Mouse (Mus musculus) gastrocnemius, postnatal 14 days (tissue): ENCODE measurements around the gene Obp2b. TPM values are rescaled to one million over a fixed set of nuclear protein-coding genes. Genes with fewer than 3 reads are reported as not detected.
"Not testable (repeated sequence)": the region's sequence is repeated elsewhere in the genome, so short reads cannot be mapped to it uniquely, and the experiment has no call there.

ENCODE experiments used
- DNase-seq: peaks from one replicate; pipeline ENCODE4 v3.0.0; 2021; ENCODE audit warnings: mixed read lengths
- intact Hi-C: fragments of 180-260 bp; cut with DNase I; formaldehyde crosslinking; loops from one replicate; pipeline ENCODE4 v1.15.1; 2025; ENCODE audit warnings: low total_unique reads
- long read RNA-seq, 2 experiments: library from polyadenylated mRNA; stranded (forward); transcript quantifications; one replicate each; pipeline ENCODE4 v2.0.0; 2021
- total RNA-seq, 2 experiments: library from RNA; stranded (reverse); gene quantifications; 2 replicates each; pipeline ENCODE4 v1.2.3; 2021

The Obp2b gene
- total RNA-seq: not detected
- long read RNA-seq, experiment 1: 0 reads
- long read RNA-seq, experiment 2: 0 reads

DNA sequence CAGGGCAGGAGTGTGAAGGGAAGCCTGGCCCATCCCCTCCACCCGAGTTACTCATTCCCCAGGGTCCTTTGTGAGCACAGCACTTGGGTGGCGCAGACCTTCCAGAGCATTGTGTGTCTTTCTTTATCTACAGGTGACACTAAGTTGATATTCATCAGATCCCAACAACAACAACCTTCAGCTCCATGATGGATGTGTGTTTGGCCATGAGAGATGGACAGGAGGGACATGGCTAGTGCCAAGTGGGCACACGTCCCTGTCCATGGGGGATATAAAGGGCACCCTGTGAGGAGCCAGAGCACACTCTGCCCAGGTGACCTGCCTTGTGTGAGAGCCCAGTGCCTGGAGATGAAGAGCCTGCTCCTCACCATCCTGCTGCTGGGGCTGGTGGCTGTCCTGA is at the start of gene Obp2b:
Gene Obp2b, plus strand, starts transcription at position 301 of the 400 bp plus-strand sequence.
- DNase-seq, intact Hi-C loops: not testable (repeated sequence)

DNA sequence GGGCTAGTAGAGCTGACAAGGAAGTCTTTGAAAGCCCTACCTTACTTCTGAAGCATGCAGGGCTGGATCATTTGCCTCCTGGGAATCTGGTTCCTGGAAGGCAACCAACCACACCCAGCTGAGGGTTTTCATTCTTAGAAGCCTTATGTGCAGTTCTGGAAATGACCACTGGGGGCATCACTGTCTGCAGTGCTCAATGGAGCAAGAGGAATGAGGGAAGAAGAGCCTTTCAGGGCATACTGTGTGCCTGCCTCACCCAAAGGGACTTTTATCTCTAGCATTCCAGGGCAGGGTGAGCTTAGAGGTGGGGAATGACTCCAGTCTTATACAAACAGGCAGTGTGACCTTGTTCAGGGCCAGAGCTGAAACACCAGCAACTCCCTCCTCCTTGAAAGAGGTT is 42.2 kb upstream of the Obp2b start:
- intact Hi-C loops: loop anchor here (10.0 kb wide), 1 partner anchor 60 kb away; no protein-coding TSS in a partner anchor
- peak; percentile 66 for DNase-seq

DNA sequence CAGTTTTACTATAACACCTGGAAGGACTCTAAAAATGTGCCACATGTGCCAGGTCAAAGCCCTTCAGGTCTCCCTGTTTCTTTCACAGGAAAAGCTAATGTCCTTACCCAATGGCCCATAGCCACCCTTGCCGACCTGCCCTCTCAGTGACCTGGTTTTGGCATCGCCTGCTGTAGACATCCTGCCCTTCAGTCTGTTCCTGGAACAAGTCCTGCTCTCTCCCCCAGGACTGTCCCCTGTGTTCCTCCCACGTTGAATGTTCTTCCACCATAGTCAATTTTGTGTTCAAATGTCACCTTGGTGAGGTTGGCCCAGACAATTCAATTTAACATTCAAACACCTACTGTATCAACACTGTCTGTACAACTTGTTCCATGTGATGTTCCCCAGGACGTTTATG is 39.9 kb upstream of the Obp2b start:
- no peak for DNase-seq
- intact Hi-C loops: loop anchor here (10.0 kb wide), 1 partner anchor 62 kb away; no protein-coding TSS in a partner anchor

DNA sequence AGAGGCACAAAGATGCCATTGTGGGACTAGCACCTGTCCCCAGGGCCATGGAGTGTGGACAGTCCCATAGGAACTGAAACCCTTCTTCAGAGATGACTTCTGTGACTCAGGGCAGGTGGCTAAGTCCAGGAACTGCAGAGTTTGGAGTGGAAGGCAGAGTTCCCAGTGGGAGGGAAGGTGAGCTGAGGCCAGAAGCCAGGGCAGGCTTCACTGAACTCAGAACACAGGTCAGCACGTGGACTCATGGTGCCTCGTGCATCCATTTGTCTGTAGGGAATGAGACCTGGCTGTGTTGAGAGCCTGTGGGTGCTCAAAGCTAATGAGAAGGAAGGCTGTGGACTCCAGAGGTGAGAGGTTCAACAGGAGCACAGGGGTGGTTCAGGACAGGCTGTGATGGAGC is 38.1 kb upstream of the Obp2b start:
- no peak for DNase-seq
- intact Hi-C loops: loop anchor here (10.0 kb wide), 1 partner anchor 64 kb away; no protein-coding TSS in a partner anchor

DNA sequence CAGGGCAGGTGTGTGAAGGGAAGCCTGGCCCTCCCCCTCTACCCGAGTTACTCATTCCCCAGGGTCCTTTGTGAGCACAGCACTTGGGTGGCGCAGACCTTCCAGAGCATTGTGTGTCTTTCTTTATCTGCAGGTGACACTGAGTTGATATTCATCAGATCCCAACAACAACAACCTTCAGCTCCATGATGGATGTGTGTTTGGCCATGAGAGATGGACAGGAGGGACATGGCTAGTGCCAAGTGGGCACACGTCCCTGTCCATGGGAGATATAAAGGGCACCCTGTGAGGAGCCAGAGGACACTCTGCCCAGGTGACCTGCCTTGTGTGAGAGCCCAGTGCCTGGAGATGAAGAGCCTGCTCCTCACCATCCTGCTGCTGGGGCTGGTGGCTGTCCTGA is 37.1 kb upstream of the Obp2b start, which contains the start of gene Obp2a:
Gene Obp2a, plus strand, starts transcription at position 301 of the 400 bp plus-strand sequence.
- intact Hi-C loops: loop anchor here (10.0 kb wide), 1 partner anchor 65 kb away; no protein-coding TSS in a partner anchor

DNA sequence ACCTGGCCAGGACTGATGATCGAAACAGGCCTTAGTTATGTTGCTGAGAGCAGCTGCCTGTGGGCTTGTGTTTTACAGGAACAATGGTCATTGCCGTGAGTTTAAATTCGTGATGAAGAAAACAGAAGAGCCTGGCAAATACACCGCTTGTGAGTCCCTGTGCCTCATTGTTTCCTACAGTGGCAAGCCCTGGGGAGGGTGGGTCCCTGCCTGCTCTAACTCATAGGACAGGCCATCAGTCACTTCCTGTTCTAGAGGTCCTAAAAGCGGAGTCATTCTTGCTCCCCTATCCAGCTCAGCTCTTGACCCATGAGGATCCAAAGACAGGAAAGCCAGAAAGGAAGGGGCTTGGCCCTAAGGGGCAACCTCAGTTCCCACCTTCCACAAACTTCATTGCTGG is 35.8 kb upstream of the Obp2b start:
- no peak for DNase-seq
- intact Hi-C loops: no loop called here

More for the DNA sequence above, 37.1 kb upstream of the Obp2b start, which contains the start of gene Obp2a:
- not testable (repeated sequence) for DNase-seq

DNA sequence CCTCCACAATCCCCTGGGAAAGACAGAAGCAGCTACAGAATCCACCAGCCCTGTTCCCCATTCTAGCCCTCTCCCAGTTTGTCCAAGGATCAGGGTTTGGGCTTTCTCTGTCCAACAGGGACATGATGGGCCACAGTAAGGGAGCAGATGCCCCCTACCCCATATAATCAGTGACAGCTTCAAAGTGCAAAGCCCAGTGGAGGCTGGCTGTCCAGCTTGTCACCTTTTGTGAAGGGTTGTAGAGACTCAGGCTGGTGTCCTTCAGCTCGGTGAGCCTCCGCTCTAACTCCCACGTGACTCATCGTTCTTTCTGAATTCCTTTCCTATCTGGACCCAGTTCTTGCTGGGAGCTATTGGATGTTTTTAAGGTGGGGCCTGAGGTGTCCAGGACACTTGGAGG is 33.1 kb upstream of the Obp2b start:
- intact Hi-C loops: no loop called here
- no peak for DNase-seq

DNA sequence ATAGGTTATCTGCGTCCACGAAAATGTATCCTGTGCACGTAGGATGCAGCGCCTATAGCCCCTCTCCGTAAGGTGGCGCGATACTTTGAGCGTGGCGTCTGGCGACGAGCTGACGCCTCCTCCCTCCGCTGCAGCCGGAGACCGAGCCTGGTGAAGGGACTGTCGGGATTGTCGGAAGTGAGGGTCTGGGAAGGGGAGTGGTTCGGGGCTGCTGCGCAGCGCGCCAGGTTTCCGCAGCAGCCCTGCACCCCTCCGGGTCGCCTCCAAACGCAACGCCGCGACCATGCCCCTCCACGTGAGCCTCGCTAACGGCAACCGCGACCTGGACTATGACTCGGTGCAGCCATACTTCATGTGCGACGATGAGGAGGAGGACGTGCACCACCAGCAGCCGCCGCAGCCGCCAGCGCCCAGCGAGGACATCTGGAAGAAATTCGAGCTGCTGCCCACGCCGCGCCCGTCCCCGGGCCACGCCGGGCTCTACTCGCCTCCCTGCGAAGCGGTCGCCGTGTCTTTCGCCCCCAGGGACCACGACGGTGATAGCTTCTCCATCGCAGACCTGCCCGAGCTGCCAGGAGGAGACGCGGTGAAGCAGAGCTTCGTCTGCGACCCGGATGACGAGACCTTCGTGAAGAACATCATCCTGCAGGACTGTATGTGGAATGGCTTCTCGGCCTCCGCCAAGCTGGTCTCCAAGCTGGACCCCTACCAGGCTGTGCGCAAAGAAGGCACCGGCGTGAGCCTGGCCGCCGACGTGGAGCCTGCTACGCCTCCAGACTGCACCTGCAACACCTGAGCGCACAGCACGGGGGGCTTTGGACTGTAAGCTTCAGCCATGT is 29.9 kb upstream of the Obp2b start, which contains the start of gene Bmyc:
Gene Bmyc, plus strand, starts transcription at position 97 of the 839 bp plus-strand sequence.
- intact Hi-C loops: no loop called here
- DNase-seq: peak; percentile 78

DNA sequence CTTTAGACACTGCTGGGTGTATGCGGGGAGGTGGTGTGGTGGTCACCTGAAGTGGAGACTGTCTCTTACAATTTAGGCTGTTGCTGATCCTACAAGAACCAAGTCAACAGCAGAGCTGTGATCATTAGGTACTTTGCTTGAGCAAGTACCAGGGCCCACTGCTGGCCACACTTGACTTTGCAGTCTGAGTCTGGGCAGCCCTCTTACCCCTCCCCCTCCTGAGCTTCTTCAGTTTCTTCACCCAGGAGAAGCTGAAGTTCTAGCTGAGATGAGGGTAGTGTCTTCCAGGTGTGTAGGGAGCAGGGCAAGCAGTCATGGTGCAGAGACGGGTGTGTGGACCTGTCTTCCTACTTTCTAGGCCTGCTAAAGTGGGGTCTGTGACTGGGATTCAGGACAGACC is 28.7 kb upstream of the Obp2b start:
- intact Hi-C loops: no loop called here
- peak; percentile 40 for DNase-seq

DNA sequence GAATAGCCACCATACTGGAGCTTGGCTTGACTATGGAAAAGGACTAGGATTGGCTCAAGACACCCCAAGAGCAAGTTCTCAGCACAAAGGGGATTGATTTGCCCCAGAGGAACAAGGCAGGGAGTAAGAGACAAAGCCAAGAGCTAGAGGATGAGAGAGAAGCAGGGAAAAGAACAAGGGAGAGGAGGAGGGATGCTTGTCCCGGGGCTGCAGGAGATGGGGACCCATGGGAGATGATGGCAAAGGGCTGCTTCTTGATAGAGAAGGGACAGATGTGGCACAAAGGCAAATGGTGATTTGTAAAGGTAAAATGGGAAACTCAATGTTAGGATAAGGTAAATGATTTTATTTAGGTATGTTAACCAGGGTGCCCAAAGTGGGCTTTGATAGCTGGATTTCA is 27.8 kb upstream of the Obp2b start:
- DNase-seq, intact Hi-C loops: not testable (repeated sequence)

DNA sequence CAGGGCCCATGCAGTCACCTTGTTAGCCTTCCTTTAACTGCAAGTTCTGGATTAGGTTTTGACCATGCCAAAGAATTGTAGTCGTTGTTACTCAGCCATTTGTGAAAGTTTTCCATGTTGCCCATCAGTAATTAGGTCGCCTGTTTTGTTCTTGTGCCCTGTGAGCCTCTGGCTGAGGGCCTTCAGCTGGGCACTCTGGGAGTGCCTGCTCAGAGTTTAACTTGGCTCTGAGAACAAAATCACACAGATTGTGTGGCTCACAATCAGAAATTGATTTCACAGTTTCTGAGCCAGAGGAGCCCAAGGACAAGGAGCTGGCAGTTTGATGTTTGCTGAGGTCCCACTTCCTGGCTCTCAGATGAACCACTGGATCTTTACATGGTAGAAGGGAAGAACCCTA is 27.0 kb upstream of the Obp2b start:
- intact Hi-C loops, DNase-seq: not testable (repeated sequence)

DNA sequence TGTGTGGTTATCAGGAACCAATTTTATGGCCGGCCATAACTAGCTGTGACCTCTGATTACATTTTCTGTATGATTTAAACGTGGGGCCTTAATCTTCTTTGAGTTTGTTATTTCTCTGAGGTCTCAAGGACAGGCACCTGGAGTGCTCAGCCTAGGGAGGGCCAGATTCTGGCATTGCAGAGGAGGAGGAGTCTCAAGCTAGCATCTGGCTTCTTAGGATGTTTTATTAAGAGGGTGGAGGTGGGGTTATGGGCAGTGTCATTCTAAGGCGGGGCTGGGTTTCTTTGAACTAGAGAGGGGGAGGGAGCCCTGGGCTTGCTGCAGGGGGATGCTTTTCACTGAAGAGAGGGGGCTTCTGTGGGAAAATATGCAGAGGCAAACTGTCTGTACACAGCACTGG is 25.2 kb upstream of the Obp2b start:
- DNase-seq, intact Hi-C loops: not testable (repeated sequence)

DNA sequence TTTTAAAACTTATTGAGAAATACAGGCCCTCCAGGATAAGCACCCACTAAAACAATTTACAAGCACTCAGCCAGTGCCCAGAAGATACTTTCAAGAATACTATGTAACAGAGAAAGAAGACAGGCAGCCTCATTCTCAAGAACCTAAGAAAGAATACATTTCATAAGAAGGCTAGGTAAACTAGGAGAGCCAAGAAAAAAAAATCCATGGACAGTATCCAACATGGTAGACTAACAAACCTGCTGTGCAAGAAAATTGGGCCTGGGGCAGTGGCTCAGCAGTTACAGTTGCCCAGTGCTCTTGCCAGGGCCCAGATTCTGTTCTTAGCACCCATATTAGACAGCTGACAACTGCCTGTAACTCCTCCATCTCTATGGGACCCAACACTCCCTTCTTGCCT is 19.6 kb upstream of the Obp2b start:
- intact Hi-C loops: no loop called here
- DNase-seq: no peak

DNA sequence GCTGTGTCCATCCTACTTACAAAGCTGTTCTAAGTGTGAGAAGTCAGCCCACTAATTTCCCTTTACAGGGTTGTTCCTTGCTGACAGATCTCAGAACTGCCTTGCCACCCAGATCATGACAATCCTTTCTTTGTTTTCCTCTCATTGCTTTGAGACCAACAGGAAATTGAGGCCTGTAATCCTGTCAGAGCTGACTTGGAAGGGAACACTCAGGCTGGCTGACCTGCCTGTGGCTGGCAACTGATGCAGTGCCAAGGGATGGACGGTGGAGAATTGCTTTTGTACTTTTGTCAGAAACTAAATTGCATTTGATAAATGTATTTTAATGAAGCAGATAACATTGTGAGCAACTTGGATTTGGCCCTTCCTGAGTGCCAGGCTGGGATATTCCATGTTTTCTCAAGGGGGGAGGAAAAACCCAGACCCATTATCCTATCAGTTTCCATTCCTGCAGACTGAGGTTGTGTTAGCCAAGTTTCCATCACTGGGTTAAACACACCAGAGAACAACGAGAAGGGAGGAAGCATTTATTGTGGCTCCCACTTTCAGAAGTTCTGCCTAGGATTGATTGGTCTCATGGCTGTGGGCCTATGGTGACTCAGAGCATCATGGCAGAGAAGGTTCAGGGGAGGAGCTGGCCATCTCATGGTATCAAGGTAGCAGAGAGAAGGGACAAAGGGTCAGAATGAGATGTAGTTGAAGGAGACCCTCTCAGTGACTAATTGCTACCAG is 3.4 kb upstream of the Obp2b start:
- intact Hi-C loops: no loop called here
- no peak for DNase-seq

DNA sequence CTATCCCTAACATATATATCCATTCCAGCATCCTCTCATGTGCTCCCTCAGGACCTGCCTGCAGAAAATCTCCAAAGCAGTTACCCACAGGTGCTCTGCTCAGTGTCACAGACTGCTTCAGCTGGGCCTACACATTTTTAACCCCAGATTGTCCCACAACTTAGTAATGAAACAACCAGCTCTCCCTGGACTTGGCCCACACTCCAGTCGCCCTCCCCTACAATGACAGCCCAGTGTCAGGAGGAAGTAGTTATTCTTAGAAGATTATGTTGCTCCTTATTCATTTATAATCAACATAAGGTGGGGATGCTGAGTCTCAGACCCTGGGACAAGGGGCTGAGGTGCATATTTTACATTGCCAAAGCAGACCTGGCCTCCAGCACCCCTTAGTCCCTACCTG is 4.9 kb downstream of the Obp2b start:
- intact Hi-C loops: no loop called here
- no peak for DNase-seq

DNA sequence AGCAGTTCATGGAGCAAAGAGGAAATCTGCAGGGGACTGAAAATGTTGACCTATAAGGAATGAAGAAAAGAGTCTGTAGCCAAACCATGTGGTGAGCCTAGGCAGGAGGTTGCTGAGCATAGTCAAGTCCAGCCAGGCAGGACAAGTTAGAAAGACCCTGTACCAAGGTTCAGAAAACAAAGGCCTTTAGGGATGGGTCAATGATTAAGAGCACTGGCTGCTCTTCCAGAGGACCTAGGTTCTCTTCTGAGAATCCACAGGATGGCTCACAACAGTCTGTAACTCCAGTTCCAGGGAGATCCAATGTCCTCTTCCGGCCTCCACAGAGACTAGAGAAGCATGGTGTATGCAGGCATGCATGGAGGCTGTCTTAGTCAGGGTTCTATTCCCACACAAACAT is 17.4 kb downstream of the Obp2b start:
- no peak for DNase-seq
- intact Hi-C loops: no loop called here

DNA sequence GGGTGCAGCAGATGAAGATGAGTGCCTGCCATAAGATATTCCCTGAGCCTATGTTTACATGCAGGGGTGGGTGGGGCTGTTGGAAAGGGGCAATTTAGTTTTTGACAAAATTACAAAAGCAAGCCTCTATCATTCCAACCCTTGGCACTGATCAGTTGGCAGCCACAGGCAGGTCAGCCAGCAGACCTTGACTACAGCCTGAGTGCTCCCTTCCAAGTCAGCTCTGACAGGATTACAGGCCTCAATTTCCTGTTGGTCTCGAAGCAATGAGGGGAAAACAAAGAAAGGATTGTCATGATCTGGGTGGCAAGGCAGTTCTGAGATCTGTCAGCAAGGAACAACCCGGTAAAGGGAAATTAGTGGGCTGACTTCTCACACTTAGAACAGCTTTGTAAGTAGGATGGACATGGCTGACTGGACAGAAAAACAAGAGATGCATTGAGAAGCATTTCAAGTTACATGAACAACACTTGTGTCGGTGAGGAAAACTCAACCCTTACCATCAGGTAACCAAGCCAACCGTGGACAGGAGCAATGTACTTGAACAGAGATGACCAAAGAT is 21.3 kb downstream of the Obp2b start:
- no peak for DNase-seq
- intact Hi-C loops: no loop called here

DNA sequence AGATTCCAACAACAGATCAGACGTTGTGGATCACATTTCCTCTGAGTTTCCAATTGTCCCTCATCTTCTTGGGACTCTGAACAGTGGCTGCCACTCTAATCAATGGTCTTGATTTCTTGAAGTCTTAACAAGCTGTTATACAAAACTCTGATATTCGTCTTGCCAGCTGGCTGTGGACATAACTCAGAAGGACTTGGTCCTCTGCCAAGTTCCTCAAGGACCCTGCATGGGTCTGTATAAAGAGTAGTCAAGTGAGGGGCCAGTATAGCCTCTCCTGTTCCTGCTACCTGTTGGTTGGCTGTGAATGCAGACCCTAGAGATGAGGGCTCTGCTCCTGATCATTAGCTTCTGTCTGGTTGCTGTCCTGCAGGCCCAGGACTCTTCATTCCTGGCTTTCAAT is 28.5 kb downstream of the Obp2b start, which contains the start of gene Lcn3:
Gene Lcn3, plus strand, starts transcription at position 301 of the 400 bp plus-strand sequence.
- intact Hi-C loops: no loop called here
- DNase-seq: no peak

DNA sequence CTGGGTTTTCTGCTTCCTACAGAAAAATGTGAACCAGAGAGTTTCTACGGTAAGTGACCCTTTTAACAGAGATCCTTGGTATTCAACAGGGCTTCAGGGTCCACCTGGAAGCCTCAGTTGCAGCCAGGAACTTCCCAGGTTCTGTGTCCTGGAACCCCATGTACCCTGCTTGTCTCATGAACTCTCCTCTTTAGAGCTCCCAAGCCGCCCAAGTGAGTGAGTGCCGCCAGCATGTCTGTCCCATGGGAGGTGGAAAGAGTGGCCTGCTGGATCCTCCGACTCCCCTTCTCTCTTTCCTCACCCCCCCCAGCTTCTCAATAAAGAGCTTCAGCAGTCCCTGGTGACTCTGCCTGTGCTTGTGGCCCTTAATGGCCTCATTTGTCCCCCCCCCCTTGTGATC is 31.0 kb downstream of the Obp2b start:
- intact Hi-C loops: no loop called here
- no peak for DNase-seq

DNA sequence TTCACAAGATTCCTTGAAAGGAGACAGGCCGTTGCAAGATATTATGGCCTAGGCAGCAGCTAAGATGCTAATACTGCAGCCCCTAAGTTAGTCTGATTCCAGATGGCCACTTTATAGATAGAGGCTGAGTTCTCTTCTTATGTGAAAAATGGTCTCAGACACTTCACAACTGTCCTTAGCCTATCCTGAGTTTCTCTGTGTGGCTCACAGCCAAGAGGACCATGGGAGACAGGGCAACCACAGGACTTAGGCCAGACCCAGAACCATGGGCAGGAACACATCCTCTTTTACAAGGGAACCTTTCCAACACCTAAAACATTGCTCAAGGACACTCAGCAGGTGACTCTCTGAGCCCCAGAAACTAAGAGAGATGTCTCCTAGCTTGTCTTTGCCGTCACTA is 36.7 kb downstream of the Obp2b start:
- DNase-seq: no peak
- intact Hi-C loops: no loop called here
